Mouse (Mus musculus): ENCODE results near the gene Uvrag.

- TF ChIP-seq CTCF (IDR thresholded peaks at IDR 0.05; ENCODE audit: low read depth, low read length) (no peak), GATA2 (IDR thresholded peaks at IDR 0.05; ENCODE audit: borderline replicate concordance, low read depth, low read length) (no peak), TAL1 (conservative IDR thresholded peaks at IDR 0.05; ENCODE audit: low read depth, low read length) (no peak), GATA1 (IDR thresholded peaks at IDR 0.05; ENCODE audit: borderline replicate concordance, low read length) (no peak)
Observed at GRCm38 (mm10) chr7:99091915-99092645, 48.9 kb downstream of the Uvrag start.

All from G1E (cell line).